Mouse (Mus musculus) forebrain, embryonic 14.5 days (tissue): Measurements from ENCODE around the gene Alkbh3. TPM values are rescaled to one million over a fixed set of nuclear protein-coding genes. Genes with fewer than 3 reads are reported as not detected.

Experiments
- ATAC-seq: fragments of 200-750 bp; cut with Nextera tagmentation; 2 replicates; pipeline ENCODE4 v1.8.0; 2017; ENCODE audit warnings: mild to moderate bottlenecking, moderate library complexity
- DNase-seq: peaks from one replicate; pipeline ENCODE4 v3.0.0-alpha.2; 2015; ENCODE audit warnings: low spot score
- H3K27ac ChIP-seq: fragments of 300-500 bp; sonication (generic); 2 replicates; pipeline ENCODE4 v1.5.1; 2014; ENCODE audit warnings: low read depth, mild to moderate bottlenecking, control low read depth, low read length, moderate library complexity
- H3K27me3 ChIP-seq: fragments of 300-500 bp; sonication (generic); replicated peaks from 2 replicates; pipeline ENCODE4 v1.6.1; 2014; ENCODE audit warnings: low read length, control low read depth, mixed read lengths; ENCODE audit not compliant: control insufficient read depth, insufficient read depth
- H3K36me3 ChIP-seq: fragments of 300-500 bp; sonication (generic); 2 replicates; pipeline ENCODE4 v1.6.1; 2014; ENCODE audit warnings: low read length, control low read depth; ENCODE audit not compliant: control insufficient read depth, insufficient read depth
- H3K4me1 ChIP-seq: fragments of 300-500 bp; sonication (generic); 2 replicates; pipeline ENCODE4 v1.6.1; 2014; ENCODE audit warnings: antibody characterized with exemption, low read length, control low read depth; ENCODE audit not compliant: control insufficient read depth, insufficient read depth
- H3K4me2 ChIP-seq: fragments of 300-500 bp; sonication (generic); 2 replicates; pipeline ENCODE4 v1.6.1; 2014; ENCODE audit warnings: mild to moderate bottlenecking, control low read depth, low read length
- H3K4me3 ChIP-seq: fragments of 300-500 bp; sonication (generic); 2 replicates; pipeline ENCODE4 v1.5.1; 2014; ENCODE audit warnings: low read depth, low read length, control low read depth
- H3K9ac ChIP-seq: fragments of 300-500 bp; sonication (generic); 2 replicates; pipeline ENCODE4 v1.6.1; 2014; ENCODE audit warnings: mild to moderate bottlenecking, low read length, control low read depth, moderate library complexity
- H3K9me3 ChIP-seq: fragments of 300-500 bp; sonication (generic); replicated peaks from 2 replicates; pipeline ENCODE4 v1.6.1; 2016; ENCODE audit warnings: low read length, control low read depth, mixed read lengths; ENCODE audit not compliant: control insufficient read depth
- WGBS: fragments of 180-500 bp; shearing (Covaris S2); extraction: QIAGEN DNeasy Blood & Tissue Kit; methylation state at CpG from one replicate; pipeline ENCODE4 v1.1.7; 2014; 5-methylcytosine and 5-hydroxymethylcytosine counted together
- polyA plus RNA-seq: library from polyadenylated mRNA; unstranded; fragments of >200 nt; fragmentation: Nextera tagmentation; extraction: Ambion mirVana; gene quantifications from 2 replicates; pipeline ENCODE4 v1.2.1, GENCODE M21; 2014

Gene Alkbh3
- polyA plus RNA-seq, 1 experiment from 2014 or later = 52.2 TPM

- Histone ChIP-seq H3K9ac (no peak overlapping the region), H3K9me3 (no peaks in the 10 kb centered on the region), H3K4me3 (no peak overlapping the region), H3K4me2 (no peak overlapping the region), H3K27ac (no peak overlapping the region), H3K36me3 (no peaks in the 10 kb centered on the region), H3K4me1 (peaks cover 19% of the 10 kb centered on the region), H3K27me3 (no peaks in the 10 kb centered on the region)
- ATAC-seq (no peak), DNase-seq (no peak)
- 77% methylated on average over 8 of the region's 8 CpGs for WGBS
Measured at GRCm38 (mm10) chr2:93959346-93959745, 51.3 kb downstream of the Alkbh3 start.

GRCm38 (mm10) chr2:93958216-93958615 lies 52.4 kb downstream of the Alkbh3 start:
- no peaks in the 10 kb centered on the region for H3K27me3 ChIP-seq
- no peak for ATAC-seq
- H3K9ac ChIP-seq = no peak overlapping the region
- H3K9me3 ChIP-seq = no peaks in the 10 kb centered on the region
- H3K27ac ChIP-seq = peak overlapping the region; percentile 97
- H3K4me1 ChIP-seq = peaks cover 23% of the 10 kb centered on the region
- H3K4me3 ChIP-seq = no peak overlapping the region
- H3K4me2 ChIP-seq = peak overlapping the region; percentile 93
- WGBS = 62% methylated on average over 3 of the region's 3 CpGs
- no peaks in the 10 kb centered on the region for H3K36me3 ChIP-seq
- no peak for DNase-seq

- WGBS = 8% methylated on average over 8 of the region's 8 CpGs
Measured at GRCm38 (mm10) chr2:93957785-93958175, 52.8 kb downstream of the Alkbh3 start.

GRCm38 (mm10) chr2:93956908-93957784 lies 53.5 kb downstream of the Alkbh3 start, which contains the start of gene Gm13889:
Gm13889 (minus strand) TSS chr2:93957201.
- ATAC-seq = peak; percentile 79
- Histone ChIP-seq H3K36me3 (no peaks in the 10 kb centered on the region), H3K4me3 (peak within 1 kb of the TSS; percentile 78), H3K27ac (peak within 1 kb of the TSS; percentile 97), H3K27me3 (no peaks in the 10 kb centered on the region), H3K9me3 (no peaks in the 10 kb centered on the region), H3K4me1 (peaks cover 23% of the 10 kb centered on the region), H3K4me2 (peak within 1 kb of the TSS; percentile 93), H3K9ac (peak within 1 kb of the TSS; percentile 91)
- 1% methylated on average over 31 of the region's 62 CpGs for WGBS
- peak; percentile 93 for DNase-seq

More at GRCm38 (mm10) chr2:93957785-93958175, 52.8 kb downstream of the Alkbh3 start:
- H3K27ac ChIP-seq = peak overlapping the region; percentile 97
- no peaks in the 10 kb centered on the region for H3K27me3 ChIP-seq
- no peak for DNase-seq
- peak; percentile 52 for ATAC-seq
- peaks cover 23% of the 10 kb centered on the region for H3K4me1 ChIP-seq
- peak overlapping the region; percentile 93 for H3K4me2 ChIP-seq
- peak overlapping the region; percentile 78 for H3K4me3 ChIP-seq
- no peak overlapping the region for H3K9ac ChIP-seq
- H3K36me3 ChIP-seq = no peaks in the 10 kb centered on the region
- H3K9me3 ChIP-seq = no peaks in the 10 kb centered on the region

GRCm38 (mm10) chr2:93956331-93956801 lies 54.2 kb downstream of the Alkbh3 start:
- Histone ChIP-seq H3K27me3 (no peaks in the 10 kb centered on the region), H3K4me2 (peak overlapping the region; percentile 93), H3K36me3 (no peaks in the 10 kb centered on the region), H3K9me3 (no peaks in the 10 kb centered on the region), H3K9ac (peak overlapping the region; percentile 91), H3K27ac (peak overlapping the region; percentile 97), H3K4me3 (peak overlapping the region; percentile 78), H3K4me1 (peaks cover 23% of the 10 kb centered on the region)
- DNase-seq (peak; percentile 72), ATAC-seq (peak; percentile 36)
- under 1% methylated on average over 38 of the region's 44 CpGs for WGBS

- no peak for ATAC-seq
- H3K4me1 ChIP-seq = peaks cover 23% of the 10 kb centered on the region
- DNase-seq = peak; percentile 45
- WGBS = under 1% methylated on average over 31 of the region's 31 CpGs
- H3K4me3 ChIP-seq = peak overlapping the region; percentile 78
- no peaks in the 10 kb centered on the region for H3K27me3 ChIP-seq
- peak overlapping the region; percentile 97 for H3K27ac ChIP-seq
- H3K9me3 ChIP-seq = no peaks in the 10 kb centered on the region
- no peaks in the 10 kb centered on the region for H3K36me3 ChIP-seq
- peak overlapping the region; percentile 93 for H3K4me2 ChIP-seq
- H3K9ac ChIP-seq = peak overlapping the region; percentile 91
Measured at GRCm38 (mm10) chr2:93955886-93956285, 54.7 kb downstream of the Alkbh3 start.

- H3K9me3 ChIP-seq = no peaks in the 10 kb centered on the region
- H3K4me3 ChIP-seq = peak overlapping the region; percentile 78
- peaks cover 23% of the 10 kb centered on the region for H3K4me1 ChIP-seq
- no peaks in the 10 kb centered on the region for H3K27me3 ChIP-seq
- peak overlapping the region; percentile 91 for H3K9ac ChIP-seq
- peak; percentile 49 for DNase-seq
- H3K4me2 ChIP-seq = peak overlapping the region; percentile 93
- no peak for ATAC-seq
- under 1% methylated on average over 32 of the region's 32 CpGs for WGBS
- H3K36me3 ChIP-seq = no peaks in the 10 kb centered on the region
- peak overlapping the region; percentile 97 for H3K27ac ChIP-seq
Measured at GRCm38 (mm10) chr2:93954781-93955578, 55.6 kb downstream of the Alkbh3 start.

- Histone ChIP-seq H3K4me3 (no peak overlapping the region), H3K9me3 (no peaks in the 10 kb centered on the region), H3K27ac (no peak overlapping the region; the same call in 1 of the 2 replicates), H3K9ac (no peak overlapping the region), H3K4me2 (peak overlapping the region; percentile 93; the same call in 1 of the 2 replicates), H3K27me3 (no peaks in the 10 kb centered on the region), H3K36me3 (no peaks in the 10 kb centered on the region), H3K4me1 (peaks cover 23% of the 10 kb centered on the region)
- 66% methylated on average over 9 of the region's 9 CpGs for WGBS
- ATAC-seq (no peak), DNase-seq (no peak)
Measured at GRCm38 (mm10) chr2:93953726-93954125, 56.9 kb downstream of the Alkbh3 start.
